Mouse (Mus musculus) cerebellum, adult 2 months (tissue): ENCODE results near the gene Olfr373. TPM values are rescaled to one million over a fixed set of nuclear protein-coding genes. Genes with fewer than 3 reads are reported as not detected.

Experiments
- DNase-seq, 2 experiments: peaks; one replicate each; pipeline ENCODE4 v3.0.0; 2021
- H3K27ac ChIP-seq: fragments of 200-500 bp; 2 replicates; pipeline ENCODE4 v1.5.1; 2012; ENCODE audit warnings: low read length, control low read depth, inconsistent platforms; ENCODE audit not compliant: insufficient read depth
- H3K27me3 ChIP-seq: fragments of 200-500 bp; 2 replicates; pipeline ENCODE4 v1.6.1; 2012; ENCODE audit warnings: inconsistent platforms, mild to moderate bottlenecking, low read length, moderate library complexity; ENCODE audit not compliant: control insufficient read depth, insufficient read depth
- H3K4me1 ChIP-seq: fragments of 200-500 bp; 2 replicates; pipeline ENCODE4 v1.6.1; 2011; ENCODE audit warnings: low read length; ENCODE audit not compliant: control insufficient read depth, insufficient read depth
- H3K4me3 ChIP-seq: fragments of 200-500 bp; replicated peaks from 2 replicates; pipeline ENCODE3; 2011; ENCODE audit warnings: mild to moderate bottlenecking, low read depth, low read length, control low read depth; ENCODE audit not compliant: insufficient read depth
- CTCF ChIP-seq: fragments of 200-500 bp; IDR thresholded peaks from 2 replicates; pipeline ENCODE4 v1.5.1; 2011; ENCODE audit warnings: low read depth, mild to moderate bottlenecking, control low read depth, low read length, moderate library complexity, borderline replicate concordance; ENCODE audit not compliant: insufficient read depth
- POLR2A ChIP-seq: fragments of 200-500 bp; IDR thresholded peaks from 2 replicates; pipeline ENCODE4 v1.6.1; 2011; ENCODE audit warnings: low read length, control low read depth, borderline replicate concordance; ENCODE audit not compliant: insufficient read depth
- WGBS: fragments of 180-500 bp; shearing (Covaris S2); methylation state at CpG from one replicate; pipeline ENCODE4 v1.1.7; 2018; 5-methylcytosine and 5-hydroxymethylcytosine counted together
- polyA plus RNA-seq: library from polyadenylated mRNA; depleted of rRNA; stranded (reverse); fragments of >200 nt; gene quantifications from 2 replicates; pipeline ENCODE4 v1.2.3, GENCODE M21; 2012; rRNA removed

Olfr373 gene
- polyA plus RNA-seq, 1 experiment: not detected

- no peak overlapping the region for H3K27ac ChIP-seq
- no peak overlapping the region for H3K4me3 ChIP-seq
- H3K4me1 ChIP-seq: no peaks in the 10 kb centered on the region
- H3K27me3 ChIP-seq: no peaks in the 10 kb centered on the region
- WGBS: 87% methylated on average over 2 of the region's 2 CpGs
- DNase-seq: no peak
- TF ChIP-seq POLR2A: no peak
- TF ChIP-seq CTCF: no peak
These were observed 64.3 kb downstream of the Olfr373 start for GRCm38 (mm10) chr8:72147266-72147665.

- TF ChIP-seq POLR2A (no peak), CTCF (no peak)
- H3K4me1 ChIP-seq: no peaks in the 10 kb centered on the region
- no peak overlapping the region for H3K27ac ChIP-seq
- WGBS: 97% methylated on average over 1 of the region's 1 CpGs
- H3K27me3 ChIP-seq: no peaks in the 10 kb centered on the region
- no peak overlapping the region for H3K4me3 ChIP-seq
- no peak for DNase-seq
These were observed 66.1 kb downstream of the Olfr373 start for GRCm38 (mm10) chr8:72149056-72149455.

- TF ChIP-seq POLR2A (no peak), CTCF (no peak)
- Histone ChIP-seq H3K4me3 (no peak overlapping the region), H3K4me1 (no peaks in the 10 kb centered on the region), H3K27ac (no peak overlapping the region), H3K27me3 (no peaks in the 10 kb centered on the region)
- DNase-seq: no peak
- WGBS: 83% methylated on average over 3 of the region's 3 CpGs
These were observed 68.6 kb downstream of the Olfr373 start for GRCm38 (mm10) chr8:72151418-72152078.

Other genes with a start within 250 kb of the Olfr373 start
- gene Zfp709, start 201.2 kb upstream of the Olfr373 start, polyA plus RNA-seq: 3.5 and 4.1 TPM in 2 replicates
- 8.0 and 9.0 TPM in 2 replicates for gene Zfp882, start 174.6 kb upstream of the Olfr373 start, polyA plus RNA-seq
- gene Zfp617, start 174.5 kb upstream of the Olfr373 start, polyA plus RNA-seq: 20.8 and 21.8 TPM in 2 replicates
- gene Zfp961, start 132.1 kb upstream of the Olfr373 start, polyA plus RNA-seq: 20.6 and 24.0 TPM in 2 replicates
- 0.18 and 0.24 TPM in 2 replicates for gene Cyp4f18, start 73.6 kb upstream of the Olfr373 start, polyA plus RNA-seq
- 0.10 TPM in 1 of 2 replicates, not detected in the other for gene Olfr372, start 42.0 kb upstream of the Olfr373 start, polyA plus RNA-seq
- not detected in 2 replicates for gene Olfr374, start 23.9 kb downstream of the Olfr373 start, polyA plus RNA-seq
- gene Tpm4, start 51.8 kb downstream of the Olfr373 start, polyA plus RNA-seq: 40.2 and 43.5 TPM in 2 replicates
- gene Rab8a, start 78.0 kb downstream of the Olfr373 start, polyA plus RNA-seq: 67.6 and 68.7 TPM in 2 replicates
- gene Hsh2d, start 106.5 kb downstream of the Olfr373 start, polyA plus RNA-seq: 0.11 TPM in 1 of 2 replicates, not detected in the other
- not detected in 2 replicates for gene Cib3, start 129.7 kb downstream of the Olfr373 start, polyA plus RNA-seq
- gene Gm11034, start 130.5 kb downstream of the Olfr373 start, polyA plus RNA-seq: not detected in 2 replicates
- 71.2 and 78.5 TPM in 2 replicates for gene Fam32a, start 136.6 kb downstream of the Olfr373 start, polyA plus RNA-seq
- gene Ap1m1, start 156.8 kb downstream of the Olfr373 start, polyA plus RNA-seq: 109 and 112 TPM in 2 replicates
- 3.9 TPM in 2 replicates for gene Gm10282, start 222.1 kb downstream of the Olfr373 start, polyA plus RNA-seq
- gene Klf2, start 235.9 kb downstream of the Olfr373 start, polyA plus RNA-seq: 6.3 and 7.1 TPM in 2 replicates